Mouse (Mus musculus) spleen, adult 18-20 months (tissue): ENCODE measurements around the gene Terf2ip.
A peak's percentile ranks its signal among the peaks of the same experiment; 100 is the strongest.

Experiments
- DNase-seq, 2 experiments: peaks; one replicate each; pipeline ENCODE4 v3.0.0; 2022; ENCODE audit warnings: mixed read lengths in 2 of 2

The Terf2ip gene

GRCm38 (mm10) chr8:112010997-112011815, at the start of gene Terf2ip, which contains the start of gene Kars:
Gene Terf2ip (plus strand): TSS chr8:112011398.
Gene Kars (minus strand): TSS chr8:112011323.
- DNase-seq = peak; percentile 87 to 90

GRCm38 (mm10) chr8:111962589-111962988, 48.6 kb upstream of the Terf2ip start:
- no peak for DNase-seq

- no peak for DNase-seq
These were observed 48.1 kb upstream of the Terf2ip start for GRCm38 (mm10) chr8:111963091-111963490.

GRCm38 (mm10) chr8:111963546-111963945, 47.7 kb upstream of the Terf2ip start:
- no peak for DNase-seq

- DNase-seq = no peak
These were observed 46.8 kb upstream of the Terf2ip start for GRCm38 (mm10) chr8:111964351-111964750.

GRCm38 (mm10) chr8:111964849-111965561, 46.2 kb upstream of the Terf2ip start:
- DNase-seq = no peak

GRCm38 (mm10) chr8:111967246-111967870, 43.8 kb upstream of the Terf2ip start:
- DNase-seq = no peak

- DNase-seq = no peak
These were observed 42.7 kb upstream of the Terf2ip start for GRCm38 (mm10) chr8:111968541-111968940.

GRCm38 (mm10) chr8:111968991-111969390, 42.2 kb upstream of the Terf2ip start:
- no peak for DNase-seq

GRCm38 (mm10) chr8:111974138-111974537, 37.1 kb upstream of the Terf2ip start:
- no peak for DNase-seq

GRCm38 (mm10) chr8:111975706-111976105, 35.5 kb upstream of the Terf2ip start:
- DNase-seq = no peak

- DNase-seq = no peak
These were observed 34.9 kb upstream of the Terf2ip start for GRCm38 (mm10) chr8:111976326-111976725.

GRCm38 (mm10) chr8:111978147-111978546, 33.1 kb upstream of the Terf2ip start:
- DNase-seq = no peak

GRCm38 (mm10) chr8:111982116-111982515, 29.1 kb upstream of the Terf2ip start:
- DNase-seq = peak in 1 of 2 experiments; percentile 21

- no peak for DNase-seq
These were observed 26.7 kb upstream of the Terf2ip start for GRCm38 (mm10) chr8:111984511-111984910.

GRCm38 (mm10) chr8:111989911-111990310, 21.3 kb upstream of the Terf2ip start:
- peak; percentile 35 to 79 for DNase-seq

- DNase-seq = no peak
These were observed 19.9 kb upstream of the Terf2ip start for GRCm38 (mm10) chr8:111991278-111991677.

- DNase-seq = peak; percentile 73 to 81
These were observed 19.0 kb upstream of the Terf2ip start, which contains the start of gene Adat1 for GRCm38 (mm10) chr8:111992013-111992702. Gene Adat1 (minus strand): TSS chr8:111992302.

GRCm38 (mm10) chr8:111992703-111993039, 18.5 kb upstream of the Terf2ip start:
- no peak for DNase-seq

GRCm38 (mm10) chr8:112004754-112005153, 6.4 kb upstream of the Terf2ip start:
- DNase-seq = no peak

GRCm38 (mm10) chr8:112005601-112006000, 5.6 kb upstream of the Terf2ip start:
- DNase-seq = no peak

- DNase-seq = no peak
These were observed 3.5 kb upstream of the Terf2ip start for GRCm38 (mm10) chr8:112007669-112008068.

- DNase-seq = no peak
These were observed 1.6 kb upstream of the Terf2ip start for GRCm38 (mm10) chr8:112009558-112009957.
